Mouse (Mus musculus): ENCODE data around the gene Maml3.

DNA sequence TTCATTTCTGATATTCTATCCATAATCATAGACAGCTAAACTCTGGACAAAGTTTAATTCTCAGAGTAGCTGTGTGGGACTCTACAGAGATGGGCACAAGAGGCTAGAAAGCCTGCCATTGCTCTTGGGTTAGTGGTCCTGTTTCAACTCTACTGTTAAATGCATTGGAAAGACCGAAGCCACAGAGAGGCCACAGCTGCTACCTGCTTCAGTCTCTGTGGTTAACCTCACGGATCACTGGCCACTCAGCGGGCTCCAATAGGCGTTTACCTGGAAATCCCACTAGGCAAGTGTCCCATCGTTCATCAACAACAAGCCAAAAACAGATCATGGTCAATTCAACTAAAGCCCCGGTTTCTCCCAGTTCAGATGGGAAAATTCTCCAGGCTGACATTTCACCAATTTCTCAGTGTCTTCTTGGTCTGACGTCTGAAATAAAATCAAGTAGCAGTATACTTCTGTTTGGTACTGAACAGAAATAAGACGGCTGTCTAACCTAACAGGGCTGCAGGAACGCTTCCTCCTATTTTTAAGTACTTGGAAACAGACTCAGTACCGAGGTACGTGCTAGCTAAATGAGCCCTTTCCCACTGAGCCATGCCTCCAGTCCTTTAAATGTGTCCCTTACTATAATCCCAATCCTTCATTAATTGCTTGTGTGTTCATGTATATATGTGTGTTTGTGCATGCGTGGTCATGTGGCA lies 339.5 kb downstream of the Maml3 start:
- no peak for TF ChIP-seq ZC3H11A (IDR thresholded peaks at IDR 0.05; ENCODE audit: borderline replicate concordance, low read depth, low read length)
- no peak for TF ChIP-seq ZNF384 (IDR thresholded peaks at IDR 0.05; ENCODE audit: low read depth, low read length)
- no peak for TF ChIP-seq MAFK (IDR thresholded peaks at IDR 0.05; ENCODE audit: insufficient read depth, low read depth, low read length)
- TF ChIP-seq CHD2 (IDR thresholded peaks at IDR 0.05; ENCODE audit: low read depth, low read length): no peak

Data from ES-E14 (cell line).